Mouse (Mus musculus) spleen, adult 2 months (tissue): ENCODE measurements around the gene E030018B13Rik. TPM values are rescaled to one million over a fixed set of nuclear protein-coding genes. Genes with fewer than 3 reads are reported as not detected.

Experiments
- DNase-seq, 2 experiments: peaks; one replicate each; pipeline versions ENCODE4 v3.0.0 to v3.0.0-alpha.2; 2012 to 2021; ENCODE audit warnings: low spot score in 2 of 2, low read depth in 1 of 2
- H3K27ac ChIP-seq: fragments of 200-500 bp; 2 replicates; pipeline ENCODE4 v1.5.1; 2012; ENCODE audit warnings: low read length, inconsistent platforms; ENCODE audit not compliant: insufficient read depth
- H3K27me3 ChIP-seq: fragments of 200-500 bp; 2 replicates; pipeline ENCODE4 v1.6.1; 2012; ENCODE audit warnings: mild to moderate bottlenecking, moderate library complexity, low read length, inconsistent platforms; ENCODE audit not compliant: control insufficient read depth, insufficient read depth
- H3K36me3 ChIP-seq: fragments of 200-500 bp; 2 replicates; pipeline ENCODE4 v1.6.1; 2012; ENCODE audit warnings: mild to moderate bottlenecking, low read length, inconsistent platforms; ENCODE audit not compliant: control insufficient read depth, insufficient read depth
- H3K4me1 ChIP-seq: fragments of 200-500 bp; 2 replicates; pipeline ENCODE4 v1.6.1; 2011; ENCODE audit warnings: inconsistent platforms; ENCODE audit not compliant: control insufficient read depth, insufficient read depth, insufficient read length
- H3K4me3 ChIP-seq: fragments of 200-500 bp; 2 replicates; pipeline ENCODE4 v1.5.1; 2011; ENCODE audit warnings: mild to moderate bottlenecking, inconsistent platforms; ENCODE audit not compliant: insufficient read depth, insufficient read length; ENCODE audit errors: extremely low read depth
- CTCF ChIP-seq: fragments of 200-500 bp; IDR thresholded peaks from 2 replicates; pipeline ENCODE4 v1.5.1; 2011; ENCODE audit warnings: mild to moderate bottlenecking, inconsistent platforms; ENCODE audit not compliant: insufficient read depth, insufficient read length, insufficient replicate concordance; ENCODE audit errors: extremely low read depth
- POLR2A ChIP-seq: fragments of 200-500 bp; IDR thresholded peaks from 2 replicates; pipeline ENCODE4 v1.6.1; 2011; ENCODE audit warnings: low read depth, low read length, inconsistent platforms
- WGBS: fragments of 180-500 bp; shearing (Covaris S2); methylation state at CpG from one replicate; pipeline ENCODE4 v1.1.7; 2018; 5-methylcytosine and 5-hydroxymethylcytosine counted together
- polyA plus RNA-seq: library from polyadenylated mRNA; depleted of rRNA; stranded (reverse); fragments of >200 nt; gene quantifications from 2 replicates; pipeline ENCODE4 v1.2.3, GENCODE M21; 2012

E030018B13Rik gene
- polyA plus RNA-seq, 1 experiment, result not detected

DNA sequence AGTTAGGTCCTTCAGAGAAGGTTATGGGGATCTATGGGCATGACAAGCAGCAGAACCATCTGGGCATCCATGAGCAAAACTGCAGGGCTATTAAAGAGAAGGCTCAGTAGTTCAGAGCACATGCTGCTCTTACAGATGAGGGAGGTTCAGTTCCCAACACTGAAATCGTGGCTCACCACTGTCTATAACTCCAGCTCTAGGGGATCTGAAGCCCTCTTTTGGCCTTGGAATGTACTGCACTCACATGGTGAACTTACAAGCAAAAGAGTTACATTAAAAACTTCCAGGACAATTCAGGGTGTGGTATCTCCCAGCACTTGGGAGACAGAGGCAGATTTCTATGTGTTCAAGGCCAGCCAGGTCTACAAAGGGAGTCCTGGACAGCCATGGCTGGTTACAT lies 6.3 kb downstream of the E030018B13Rik start:
- Histone ChIP-seq H3K4me1 (peaks cover 59% of the 10 kb centered on the region), H3K4me3 (no peak overlapping the region), H3K27ac (peak overlapping the region; percentile 5; the same call in 1 of the 2 replicates), H3K36me3 (no peaks in the 10 kb centered on the region), H3K27me3 (no peaks in the 10 kb centered on the region)
- DNase-seq, result no peak
- WGBS, result 76% methylated on average over 1 of the region's 1 CpGs
- no peak for TF ChIP-seq POLR2A
- no peak for TF ChIP-seq CTCF

DNA sequence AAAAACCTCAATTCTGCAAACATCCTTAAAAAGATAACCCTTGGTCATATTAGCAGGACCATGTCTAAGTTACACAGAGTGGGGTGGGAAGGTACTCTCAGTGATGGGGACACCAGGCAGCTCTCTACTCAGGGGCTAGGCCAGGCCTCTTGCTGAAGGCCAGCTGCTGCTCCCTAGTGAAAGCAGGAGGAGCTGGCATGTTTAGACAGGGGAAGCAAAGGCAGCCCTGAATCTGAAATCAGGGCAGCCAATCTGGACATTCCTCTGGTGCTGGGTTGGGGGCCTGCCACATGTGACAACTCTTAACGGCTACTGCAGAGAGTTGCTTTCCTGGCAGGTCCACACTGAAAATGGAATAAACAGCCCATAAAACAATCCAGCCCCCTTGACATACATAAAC lies 7.5 kb downstream of the E030018B13Rik start:
- WGBS, result 83% methylated on average over 1 of the region's 1 CpGs
- no peak for TF ChIP-seq CTCF
- no peak for TF ChIP-seq POLR2A
- H3K27me3 ChIP-seq, result no peaks in the 10 kb centered on the region
- H3K4me3 ChIP-seq, result no peak overlapping the region
- no peaks in the 10 kb centered on the region for H3K36me3 ChIP-seq
- peaks cover 58% of the 10 kb centered on the region for H3K4me1 ChIP-seq
- no peak overlapping the region for H3K27ac ChIP-seq
- DNase-seq, result no peak

DNA sequence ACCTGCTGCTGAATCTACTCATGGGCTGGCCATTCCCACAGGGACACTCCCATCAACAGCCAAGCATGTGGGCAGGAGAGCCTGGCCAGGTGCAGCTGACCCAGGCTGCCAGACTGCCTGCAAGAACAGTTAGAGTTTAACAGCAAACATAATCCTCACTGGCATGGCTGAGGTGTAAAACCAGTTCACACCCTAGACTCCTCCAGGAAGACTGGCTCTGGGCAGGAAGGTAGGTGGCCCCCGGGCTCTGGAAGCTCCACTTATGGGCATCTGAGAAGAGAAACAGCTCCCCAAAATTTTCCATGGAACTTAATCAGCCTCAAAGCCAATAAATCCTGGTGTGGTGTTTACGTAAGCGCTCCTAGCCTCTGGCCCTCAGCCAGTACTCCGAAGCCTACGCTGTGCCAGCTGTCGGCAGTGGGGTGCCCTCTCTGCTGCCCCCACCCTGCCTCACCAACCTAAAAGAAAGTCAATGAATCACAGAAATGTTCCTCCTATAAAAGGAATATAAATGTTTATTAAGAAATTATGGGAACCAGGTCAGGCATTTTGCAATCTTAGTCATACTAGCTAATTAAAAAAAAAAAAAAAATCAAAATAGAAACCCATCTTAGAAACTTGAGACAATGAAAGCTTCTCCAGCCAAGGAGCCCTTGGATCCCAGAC lies 8.2 kb downstream of the E030018B13Rik start:
- peaks cover 57% of the 10 kb centered on the region for H3K4me1 ChIP-seq
- no peaks in the 10 kb centered on the region for H3K36me3 ChIP-seq
- H3K27me3 ChIP-seq, result no peaks in the 10 kb centered on the region
- no peak for TF ChIP-seq POLR2A
- TF ChIP-seq CTCF, result no peak
- peak overlapping the region; percentile 42 for H3K27ac ChIP-seq
- DNase-seq, result no peak
- no peak overlapping the region for H3K4me3 ChIP-seq
- 66% methylated on average over 6 of the region's 6 CpGs for WGBS

DNA sequence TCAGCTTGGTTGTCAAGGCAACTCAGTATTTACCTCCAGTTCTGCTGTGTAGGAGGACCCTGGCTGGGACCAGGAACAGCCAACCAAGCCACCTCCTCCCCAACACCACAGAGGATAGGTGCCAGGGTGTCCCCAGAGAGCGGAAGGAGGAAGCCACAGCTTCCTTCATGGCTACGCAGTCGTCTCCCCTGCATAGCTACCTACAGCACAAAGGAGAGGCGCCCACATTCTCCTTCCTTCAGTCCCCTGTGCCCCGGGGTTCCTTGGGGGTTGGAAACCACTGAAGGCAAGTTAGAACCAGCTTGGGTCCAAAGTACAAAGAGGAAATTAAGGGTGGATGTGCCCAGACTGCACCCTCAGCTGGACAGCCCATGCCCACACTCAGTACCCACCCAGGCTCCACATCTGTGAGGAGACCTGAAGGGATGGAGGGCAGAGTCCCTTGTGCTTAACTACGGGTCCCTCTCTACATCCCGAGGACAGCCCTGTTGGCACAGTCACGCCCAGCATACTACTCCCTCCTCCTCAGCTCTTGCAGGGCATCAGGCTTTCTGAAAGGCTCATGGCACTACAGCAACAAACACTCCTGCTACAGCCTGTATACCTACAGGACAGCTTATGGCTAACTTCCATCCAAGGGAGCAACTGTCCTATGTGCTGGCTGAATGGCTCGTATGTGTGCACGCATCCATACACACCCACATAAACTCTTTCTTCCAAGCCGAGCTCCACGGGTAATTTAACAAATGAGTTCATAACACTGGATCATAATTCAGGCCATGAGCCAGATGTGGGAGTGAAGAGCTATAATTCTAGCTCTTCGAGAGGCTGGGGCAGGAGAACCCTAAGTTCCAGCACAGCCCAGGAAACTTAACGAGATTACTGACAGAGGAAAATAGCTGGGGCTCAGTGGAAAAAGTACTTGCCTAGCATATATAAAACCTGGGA lies 9.0 kb downstream of the E030018B13Rik start:
- 25% methylated on average over 14 of the region's 14 CpGs for WGBS
- no peaks in the 10 kb centered on the region for H3K27me3 ChIP-seq

DNA sequence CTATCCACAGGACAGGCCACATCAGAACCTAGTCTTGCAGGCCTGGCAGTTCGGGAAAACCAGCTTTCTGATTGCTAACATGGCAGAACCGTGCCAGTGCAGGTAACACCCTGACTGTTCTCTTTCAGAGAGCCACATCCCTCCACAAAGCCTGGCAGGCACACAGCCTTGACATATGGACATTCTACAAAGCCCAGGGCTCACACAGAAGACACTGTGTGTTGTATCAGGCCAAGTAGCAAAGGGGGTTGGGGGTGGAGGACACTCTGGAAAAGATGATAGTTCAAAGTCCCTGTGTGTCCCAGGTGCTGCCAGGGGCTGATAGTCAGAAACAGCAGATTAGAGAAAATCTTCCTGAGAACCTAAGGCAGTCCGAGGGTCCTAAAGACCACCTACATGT lies 9.8 kb downstream of the E030018B13Rik start:
- peak overlapping the region; percentile 20; the same call in 1 of the 2 replicates for H3K27ac ChIP-seq
- DNase-seq, result no peak
- 65% methylated on average over 3 of the region's 3 CpGs for WGBS

More for the DNA sequence above, 9.0 kb downstream of the E030018B13Rik start:
- TF ChIP-seq CTCF (no peak), POLR2A (no peak)
- DNase-seq, result peak; percentile 39 to 68
- Histone ChIP-seq H3K27ac (peak overlapping the region; percentile 52), H3K4me3 (no peak overlapping the region), H3K36me3 (no peaks in the 10 kb centered on the region), H3K4me1 (peaks cover 59% of the 10 kb centered on the region)

DNA sequence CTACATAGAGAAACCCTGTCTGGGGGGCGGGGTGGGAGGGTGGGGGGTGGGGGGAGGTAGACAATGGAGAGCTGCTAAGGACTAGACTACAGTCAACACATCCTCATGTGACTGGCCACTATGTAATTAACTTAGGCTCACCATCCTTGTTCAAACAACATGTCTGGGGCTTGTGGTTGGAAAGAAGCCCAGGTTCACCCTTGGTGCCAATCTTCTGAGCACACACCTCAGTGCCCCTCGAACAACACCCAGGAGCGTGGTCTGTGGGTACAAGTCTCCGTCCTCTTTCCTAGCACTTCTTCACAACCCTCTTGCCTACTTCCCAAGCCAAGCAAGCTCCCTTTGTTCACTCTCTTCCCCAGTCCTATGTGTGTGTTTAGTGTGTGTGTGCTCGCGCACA lies 10.5 kb downstream of the E030018B13Rik start:
- no peak for DNase-seq
- Histone ChIP-seq H3K27ac (no peak overlapping the region), H3K4me3 (no peak overlapping the region), H3K36me3 (no peaks in the 10 kb centered on the region), H3K27me3 (no peaks in the 10 kb centered on the region), H3K4me1 (peaks cover 51% of the 10 kb centered on the region)
- TF ChIP-seq CTCF (no peak), POLR2A (no peak)
- WGBS, result 76% methylated on average over 6 of the region's 6 CpGs

More for the DNA sequence above, 9.8 kb downstream of the E030018B13Rik start:
- no peak for TF ChIP-seq CTCF
- TF ChIP-seq POLR2A, result no peak
- Histone ChIP-seq H3K4me1 (peaks cover 53% of the 10 kb centered on the region), H3K4me3 (no peak overlapping the region), H3K27me3 (no peaks in the 10 kb centered on the region), H3K36me3 (no peaks in the 10 kb centered on the region)

DNA sequence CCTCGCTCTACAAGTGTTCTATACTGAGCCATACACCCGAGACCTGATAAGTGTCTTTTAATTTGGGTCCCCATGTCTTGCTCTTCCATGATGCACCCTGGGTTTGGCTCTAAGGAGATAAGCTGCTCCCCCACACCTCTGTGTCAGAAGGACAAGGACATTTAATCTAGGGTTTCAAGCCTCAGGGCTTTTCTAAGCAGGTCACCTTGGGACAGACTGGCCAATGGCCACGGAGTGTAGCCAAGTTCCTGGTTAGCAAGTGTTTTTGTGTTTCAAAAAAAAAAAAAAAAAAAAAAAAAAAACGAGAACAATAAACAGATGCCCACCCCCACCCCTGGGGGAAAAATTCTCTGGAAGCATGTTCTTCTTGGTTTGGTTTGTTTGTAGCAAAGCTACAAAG lies 12.4 kb downstream of the E030018B13Rik start:
- WGBS, result 64% methylated on average over 4 of the region's 4 CpGs
- peaks cover 53% of the 10 kb centered on the region for H3K4me1 ChIP-seq
- no peak for DNase-seq

More for the DNA sequence above, 12.4 kb downstream of the E030018B13Rik start:
- Histone ChIP-seq H3K36me3 (no peaks in the 10 kb centered on the region), H3K27me3 (no peaks in the 10 kb centered on the region), H3K4me3 (no peak overlapping the region), H3K27ac (peak overlapping the region; percentile 40; the same call in 1 of the 2 replicates)
- TF ChIP-seq CTCF (no peak), POLR2A (no peak)
